Comparison of ENCODE assay signal across 10 mouse cellular contexts in the genomic region with DNA sequence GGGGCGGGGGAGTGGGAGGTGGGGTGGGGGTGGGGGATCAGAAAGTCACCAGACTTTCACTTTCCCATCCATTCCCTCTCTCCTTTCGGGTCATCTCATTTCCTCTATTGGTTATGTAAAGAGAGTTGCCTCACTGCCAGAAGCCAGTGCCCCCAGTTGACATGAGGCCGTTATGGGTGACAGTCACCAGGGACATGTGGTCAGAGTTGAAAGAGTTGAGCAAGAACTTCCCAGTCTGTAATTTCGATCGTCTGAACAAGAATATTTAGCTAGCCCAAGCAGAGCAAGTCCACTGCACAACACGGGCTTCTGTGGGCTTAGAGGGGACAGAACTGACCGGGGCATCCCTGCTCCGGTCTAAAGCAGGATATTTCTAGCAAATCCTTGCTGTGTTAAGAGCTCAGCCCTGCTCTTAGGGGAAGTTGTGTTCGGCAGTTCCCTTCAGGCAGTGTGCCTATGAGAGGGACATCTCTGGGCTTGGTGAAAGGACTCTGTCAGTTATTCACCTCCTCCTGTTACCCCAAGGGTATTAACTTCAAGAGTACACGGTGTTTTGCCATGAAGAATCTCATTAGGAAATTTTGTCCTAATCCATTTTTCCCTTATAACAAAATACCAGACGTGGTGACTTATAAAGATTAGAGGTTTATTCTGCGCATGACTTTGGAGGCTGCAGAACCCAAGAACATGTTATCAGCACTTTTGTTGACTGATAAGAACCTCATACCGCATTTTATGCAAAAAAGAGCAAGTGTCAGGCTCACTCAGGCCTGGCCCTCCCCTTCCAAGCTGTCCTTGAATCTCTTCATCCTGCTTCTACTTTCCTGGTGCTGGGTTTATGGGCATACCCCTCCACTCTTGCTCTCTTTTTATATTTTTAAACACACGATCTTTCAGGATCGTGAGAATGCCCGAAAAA. TPM values are rescaled to one million over a fixed set of nuclear protein-coding genes. Genes with fewer than 3 reads are reported as not detected.
DNase-seq lines count a peak whose midpoint lies in the region; ATAC-seq and TF ChIP-seq lines count a peak whose summit lies in the region.
"Had no signal": no experiment of that assay in that cellular context is flagged by ENCODE, and none has a peak within 500 bp of the region (broad histone marks: within the 10 kb centered on the region; RNA-seq: fewer than 3 reads in every experiment).

No protein-coding gene starts in this region.

- ATAC-seq in midbrain, embryonic 11.5 days (ENCODE audit: low FRiP score): no peak
- ATAC-seq in lung, postnatal 0 days: peak; percentile 52
- no peak for ATAC-seq in stomach, postnatal 0 days (ENCODE audit: low FRiP score, low TSS enrichment)

- intact Hi-C loops in heart, postnatal 10 days (cut with DNase I): no loop called here

- DNase-seq in midbrain, embryonic 11.5 days (ENCODE audit: low spot score, missing footprints): peak; percentile 82
- no peak for DNase-seq in midbrain, embryonic 10.5 days (ENCODE audit: low spot score)
- peak; percentile 13 to 17 for DNase-seq in heart, postnatal 10 days
- DNase-seq in lung, postnatal 0 days (ENCODE audit: low spot score): peak; percentile 57
- DNase-seq in spleen, postnatal 36 days (ENCODE audit: low spot score in 2 of 2): peak; percentile 53 to 60
- DNase-seq in right cerebral cortex, postnatal 10 days (ENCODE audit: low spot score in 2 of 2): no peak
- no peak for DNase-seq in stomach, postnatal 0 days (ENCODE audit: low spot score)
- no peak for DNase-seq in right cerebral cortex, postnatal 14 days
- DNase-seq: embryo, embryonic 11 days had no signal

- no peak overlapping the region for H3K27ac ChIP-seq in midbrain, embryonic 11.5 days (ENCODE audit: low read depth, low read length)
- no peak overlapping the region for H3K27ac ChIP-seq in midbrain, embryonic 10.5 days (replicated peaks)
- no peak overlapping the region for H3K27ac ChIP-seq in lung, postnatal 0 days (ENCODE audit: low read length)
- no peak overlapping the region for H3K27ac ChIP-seq in stomach, postnatal 0 days (replicated peaks)
- H3K27ac ChIP-seq: kidney, postnatal 0 days had no signal

- no peak overlapping the region for H3K9ac ChIP-seq in midbrain, embryonic 11.5 days (ENCODE audit: low read length)
- H3K9ac ChIP-seq in lung, postnatal 0 days (replicated peaks; ENCODE audit: low read depth): no peak overlapping the region
- no peak overlapping the region for H3K9ac ChIP-seq in stomach, postnatal 0 days (ENCODE audit: low read length)

- H3K36me3 ChIP-seq in midbrain, embryonic 11.5 days (ENCODE audit: control insufficient read depth, insufficient read depth, low read length): no peaks in the 10 kb centered on the region
- no peaks in the 10 kb centered on the region for H3K36me3 ChIP-seq in midbrain, embryonic 10.5 days
- H3K36me3 ChIP-seq in lung, postnatal 0 days (ENCODE audit: insufficient read depth, low read length): no peaks in the 10 kb centered on the region
- H3K36me3 ChIP-seq in stomach, postnatal 0 days (ENCODE audit: control insufficient read depth, insufficient read depth, low read length): no peaks in the 10 kb centered on the region

- H3K27me3 ChIP-seq in midbrain, embryonic 11.5 days (ENCODE audit: control insufficient read depth, insufficient read depth, low read length): no peaks in the 10 kb centered on the region
- H3K27me3 ChIP-seq in midbrain, embryonic 10.5 days (ENCODE audit: low read depth, poor library complexity, severe bottlenecking): no peaks in the 10 kb centered on the region
- H3K27me3 ChIP-seq in lung, postnatal 0 days (replicated peaks; ENCODE audit: insufficient read depth, low read length): no peaks in the 10 kb centered on the region
- H3K27me3 ChIP-seq in stomach, postnatal 0 days (ENCODE audit: control insufficient read depth, insufficient read depth, low read length): no peaks in the 10 kb centered on the region

- peaks cover 11% of the 10 kb centered on the region; the same call in 1 of the 2 replicates for H3K4me1 ChIP-seq in midbrain, embryonic 11.5 days (ENCODE audit: control insufficient read depth, insufficient read depth, low read length)
- H3K4me1 ChIP-seq in midbrain, embryonic 10.5 days: peaks cover 32% of the 10 kb centered on the region
- no peaks in the 10 kb centered on the region for H3K4me1 ChIP-seq in lung, postnatal 0 days (ENCODE audit: insufficient read depth, low read depth, low read length)
- no peaks in the 10 kb centered on the region for H3K4me1 ChIP-seq in stomach, postnatal 0 days (replicated peaks; ENCODE audit: control insufficient read depth, insufficient read depth)

- no peak overlapping the region for H3K4me3 ChIP-seq in midbrain, embryonic 11.5 days (ENCODE audit: low read depth, low read length)
- H3K4me3 ChIP-seq in midbrain, embryonic 10.5 days: no peak overlapping the region
- H3K4me3 ChIP-seq in lung, postnatal 0 days (ENCODE audit: low read depth, low read length): no peak overlapping the region
- H3K4me3 ChIP-seq in stomach, postnatal 0 days (ENCODE audit: low read depth, low read length): no peak overlapping the region

- no peak for TF ChIP-seq CTCF in lung, postnatal 0 days (IDR thresholded peaks at IDR 0.05)
- no peak for TF ChIP-seq CTCF in stomach, postnatal 0 days (IDR thresholded peaks at IDR 0.05; ENCODE audit: low read depth)

- no peak overlapping the region for H3K4me2 ChIP-seq in midbrain, embryonic 11.5 days
- 0 out of 2 replicates have a peak overlapping the region, but pooled peaks have one; percentile 3 for H3K4me2 ChIP-seq in lung, postnatal 0 days (replicated peaks; ENCODE audit: low read depth, low read length)
- H3K4me2 ChIP-seq in stomach, postnatal 0 days (replicated peaks; ENCODE audit: low read depth): no peak overlapping the region

- 70% methylated on average over 16 of the region's 16 CpGs for WGBS in midbrain, embryonic 11.5 days
- 72% methylated on average over 16 of the region's 16 CpGs for WGBS in midbrain, embryonic 10.5 days
- WGBS in lung, postnatal 0 days: 56% methylated on average over 16 of the region's 16 CpGs
- WGBS in stomach, postnatal 0 days: 65% methylated on average over 16 of the region's 16 CpGs

- no peaks in the 10 kb centered on the region for H3K9me3 ChIP-seq in midbrain, embryonic 11.5 days (ENCODE audit: control insufficient read depth, low read length)
- H3K9me3 ChIP-seq in midbrain, embryonic 10.5 days (replicated peaks): no peaks in the 10 kb centered on the region
- no peaks in the 10 kb centered on the region for H3K9me3 ChIP-seq in lung, postnatal 0 days (ENCODE audit: low read length)
- no peaks in the 10 kb centered on the region for H3K9me3 ChIP-seq in stomach, postnatal 0 days (ENCODE audit: control insufficient read depth, low read length)

- no peak for TF ChIP-seq EP300 in lung, postnatal 0 days (IDR thresholded peaks at IDR 0.05)
- no peak for TF ChIP-seq EP300 in stomach, postnatal 0 days (optimal IDR thresholded peaks at IDR 0.05)

RNA-seq across cellular contexts. Expression of a gene that starts 42.0 kb away (rescaled TPM):
- polyA plus RNA-seq in midbrain, embryonic 11.5 days (2014; fragmentation: Nextera tagmentation; extraction: Ambion mirVana): 1.7 and 2.1 TPM in 2 replicates
- 0.68 and 1.7 TPM in 2 replicates for polyA plus RNA-seq in midbrain, embryonic 10.5 days (2016; fragmentation: Nextera tagmentation; extraction: Ambion mirVana)
- total RNA-seq in heart, postnatal 10 days (2021): 10 to 100 TPM; 16.0 to 16.8 TPM
- 2.9 and 3.9 TPM in 2 replicates for polyA plus RNA-seq in lung, postnatal 0 days (2015; fragmentation: Nextera tagmentation; extraction: Ambion mirVana)
- polyA plus RNA-seq in stomach, postnatal 0 days (2015; fragmentation: Nextera tagmentation; extraction: Ambion mirVana): 20.8 and 29.9 TPM in 2 replicates

Comparison
In these comparisons a context has a peak if more than half of its experiments do, and no peak if none do; other contexts are left out.
1. DNase-seq: peak in midbrain, embryonic 11.5 days (single experiment), heart, postnatal 10 days (2 of 2), lung, postnatal 0 days (single experiment) and spleen, postnatal 36 days (2 of 2); none in midbrain, embryonic 10.5 days (single experiment), right cerebral cortex, postnatal 10 days (0 of 2), stomach, postnatal 0 days (single experiment) and right cerebral cortex, postnatal 14 days (single experiment).